Mouse (Mus musculus) kidney, adult 2 months (tissue): ENCODE data around the gene Eps15l1.

Experiments used
- CTCF ChIP-seq: fragments of 200-500 bp; conservative IDR thresholded peaks from 2 replicates; pipeline ENCODE4 v1.5.1; 2011; ENCODE audit warnings: low read depth, mild to moderate bottlenecking, control low read depth, low read length, moderate library complexity, mixed read lengths; ENCODE audit not compliant: insufficient read depth, insufficient read length
- POLR2A ChIP-seq: fragments of 200-500 bp; IDR thresholded peaks from one replicate; pipeline ENCODE4 v1.6.1; 2011; ENCODE audit warnings: low read depth, low read length, control low read depth

DNA sequence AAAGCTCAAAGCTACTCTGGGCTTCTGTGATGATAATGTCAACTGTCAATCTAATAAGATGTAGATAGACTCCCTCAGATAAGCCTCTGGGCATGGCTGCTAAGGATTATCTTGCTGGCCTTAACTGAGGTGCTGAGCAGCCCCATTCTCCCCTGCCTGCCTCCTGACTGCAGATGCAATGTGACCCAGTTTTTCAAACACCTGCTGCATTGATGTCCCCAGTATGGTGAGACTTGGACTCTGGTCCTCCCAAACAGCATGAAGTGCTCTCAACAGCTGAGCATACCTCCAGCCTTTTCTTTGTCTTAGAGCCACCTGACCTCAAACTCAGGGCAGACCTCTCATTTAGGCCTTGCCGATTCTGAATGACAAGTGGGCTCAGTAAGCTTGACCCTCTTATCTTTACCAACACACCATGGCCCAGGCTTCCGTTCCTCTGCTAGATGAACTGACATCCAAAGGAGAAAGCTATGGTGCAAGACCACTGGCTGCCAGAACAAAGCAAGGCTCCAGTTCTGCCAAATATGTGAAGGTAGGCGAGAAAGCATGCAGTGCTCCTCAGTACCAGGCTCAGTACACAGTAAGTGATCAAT lies 108.2 kb downstream of the Eps15l1 start:
- TF ChIP-seq CTCF (no peak), POLR2A (no peak)
